Mouse (Mus musculus) adrenal gland, postnatal 0 days (tissue): ENCODE measurements around the gene Olfr1354. TPM values are rescaled to one million over a fixed set of nuclear protein-coding genes. Genes with fewer than 3 reads are reported as not detected.

Source experiments
- polyA plus RNA-seq: library from polyadenylated mRNA; unstranded; fragments of >200 nt; fragmentation: Nextera tagmentation; extraction: Ambion mirVana; gene quantifications from 2 replicates; pipeline ENCODE4 v1.2.1, GENCODE M21; 2015

Gene Olfr1354
- polyA plus RNA-seq: not detected in 2 replicates

DNA sequence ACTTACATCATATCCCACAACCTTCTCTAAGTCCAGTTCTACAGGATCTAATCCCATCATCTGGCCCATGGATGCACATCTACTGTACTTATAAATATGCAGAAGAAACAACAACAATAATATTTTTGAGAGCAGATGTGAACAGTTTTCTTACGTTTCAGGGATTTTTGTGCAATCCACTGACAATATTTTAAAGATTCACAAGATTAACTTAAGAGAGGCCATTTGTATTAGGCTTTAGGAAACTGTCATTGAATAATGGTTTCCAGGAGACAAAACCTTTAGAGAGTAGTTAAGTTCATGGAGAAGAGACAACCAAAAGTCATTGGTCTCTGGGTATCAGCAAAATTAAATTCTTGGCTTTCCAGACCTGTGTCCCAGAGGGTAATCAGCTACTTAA, at the start of gene Olfr1354:
Olfr1354 (plus strand) TSS at position 301 of the 400 bp plus-strand sequence.

GRCm38 (mm10) chr10:78875240-78875639, 37.7 kb upstream of the Olfr1354 start, which contains the start of gene Olfr1355:
TSS of gene Olfr1355 (plus strand) at chr10:78875540.

GRCm38 (mm10) chr10:78950336-78950735, 37.4 kb downstream of the Olfr1354 start, which contains the start of gene Olfr8:
TSS of gene Olfr8 (plus strand) at chr10:78950636.

DNA sequence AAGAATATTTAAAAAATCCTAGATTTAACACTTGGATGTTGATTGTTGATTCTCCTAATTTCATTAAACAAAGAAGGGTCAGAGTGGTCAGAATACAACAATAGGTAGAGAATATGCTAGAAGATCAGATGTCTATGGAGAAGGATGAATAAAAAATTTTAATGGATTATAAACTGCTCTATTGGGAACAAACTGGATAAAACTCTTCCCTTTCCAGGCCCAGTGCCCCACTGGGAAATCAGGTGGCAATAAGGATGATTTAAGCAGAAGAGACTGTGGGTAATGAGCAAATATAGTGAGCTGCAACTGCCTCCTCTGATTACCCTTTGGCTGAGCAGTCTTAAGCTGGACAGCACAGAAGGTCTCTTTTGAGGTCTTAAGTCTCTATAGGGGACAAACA, 50.0 kb downstream of the Olfr1354 start, which contains the start of gene Olfr1353:
Olfr1353 (plus strand) TSS at position 301 of the 400 bp plus-strand sequence.

Other genes starting within 250 kb of the Olfr1354 start
- 0.16 TPM in 1 of 2 replicates, not detected in the other for gene Casp14, start 194.9 kb upstream of the Olfr1354 start, polyA plus RNA-seq
- 0.19 TPM in 1 of 2 replicates, not detected in the other for gene Ccdc105, start 160.1 kb upstream of the Olfr1354 start, polyA plus RNA-seq
- gene Slc1a6, start 132.7 kb upstream of the Olfr1354 start, polyA plus RNA-seq: 0.58 and 0.60 TPM in 2 replicates
- not detected in 2 replicates for gene Olfr1356, start 61.0 kb upstream of the Olfr1354 start, polyA plus RNA-seq
- not detected in 2 replicates for gene Olfr1355, start 37.6 kb upstream of the Olfr1354 start, polyA plus RNA-seq
- gene Olfr8, start 37.5 kb downstream of the Olfr1354 start, polyA plus RNA-seq: not detected in 2 replicates
- not detected in 2 replicates for gene Olfr1353, start 50.1 kb downstream of the Olfr1354 start, polyA plus RNA-seq
- not detected in 2 replicates for gene Olfr1352, start 67.9 kb downstream of the Olfr1354 start, polyA plus RNA-seq
- not detected in 2 replicates for gene Olfr1351, start 99.3 kb downstream of the Olfr1354 start, polyA plus RNA-seq
- gene Olfr57, start 115.6 kb downstream of the Olfr1354 start, polyA plus RNA-seq: 0.30 TPM in 1 of 2 replicates, not detected in the other
- gene 2610008E11Rik, start 184.4 kb downstream of the Olfr1354 start, polyA plus RNA-seq: 15.4 and 16.1 TPM in 2 replicates
- gene Vmn2r80, start 235.6 kb downstream of the Olfr1354 start, polyA plus RNA-seq: not detected in 2 replicates